In genomic region chr17:69417724-69418373, GRCm38 (mm10) we compare ENCODE assay signal across 8 mouse cellular contexts. TPM values are rescaled to one million over a fixed set of nuclear protein-coding genes. Genes with fewer than 3 reads are reported as not detected.
DNase-seq lines count a peak whose midpoint lies in the region; ATAC-seq and TF ChIP-seq lines count a peak whose summit lies in the region.

No protein-coding gene starts in this region.

- no peak for TF ChIP-seq POLR2A in kidney, adult 2 months (IDR thresholded peaks at IDR 0.05; ENCODE audit: low read depth, low read length)

- H3K4me2 ChIP-seq in hindbrain, embryonic 13.5 days = peak overlapping the region; percentile 67
- peak overlapping the region; percentile 70 for H3K4me2 ChIP-seq in midbrain, embryonic 11.5 days

- peak overlapping the region; percentile 74 for H3K4me3 ChIP-seq in kidney, adult 2 months (ENCODE audit: insufficient read depth, low read depth, low read length)
- peak overlapping the region; percentile 77 for H3K4me3 ChIP-seq in hindbrain, embryonic 13.5 days
- peak overlapping the region; percentile 74 for H3K4me3 ChIP-seq in midbrain, embryonic 11.5 days (ENCODE audit: low read depth, low read length)

- WGBS in kidney, adult 2 months = 2% methylated on average over 26 of the region's 26 CpGs
- WGBS in hindbrain, embryonic 13.5 days = 3% methylated on average over 26 of the region's 26 CpGs
- WGBS in midbrain, embryonic 11.5 days = 2% methylated on average over 26 of the region's 26 CpGs

- ATAC-seq in activated CD4-positive, CD25-positive, alpha-beta regulatory T cell, adult 4 months = peak; percentile 0
- peak; percentile 65 for ATAC-seq in hindbrain, embryonic 13.5 days (ENCODE audit: low FRiP score)
- no peak; the same call in none of the 2 replicates for ATAC-seq in midbrain, embryonic 11.5 days (ENCODE audit: low FRiP score)
- ATAC-seq in monocyte, adult 5-6 weeks (replicated peaks; ENCODE audit: insufficient number of reproducible peaks, low FRiP score, low TSS enrichment, poor library complexity, severe bottlenecking) = no peak

- TF ChIP-seq CTCF in kidney, adult 2 months (conservative IDR thresholded peaks at IDR 0.05; ENCODE audit: insufficient read depth, insufficient read length, low read depth, low read length) = no peak

- no peak for DNase-seq in kidney, adult 2 months
- no peak for DNase-seq in kidney, adult 18-20 months
- DNase-seq in midbrain, embryonic 11.5 days (ENCODE audit: low spot score, missing footprints) = no peak
- no peak for DNase-seq in cerebellum, adult 11 months
- DNase-seq in right cerebral cortex, adult 2 months (ENCODE audit: low spot score in 2 of 2) = no peak

- no peaks in the 10 kb centered on the region for H3K27me3 ChIP-seq in kidney, adult 2 months (replicated peaks; ENCODE audit: control insufficient read depth, insufficient read depth, low read length)
- no peaks in the 10 kb centered on the region for H3K27me3 ChIP-seq in hindbrain, embryonic 13.5 days
- no peaks in the 10 kb centered on the region for H3K27me3 ChIP-seq in midbrain, embryonic 11.5 days (ENCODE audit: control insufficient read depth, insufficient read depth, low read length)

- H3K9ac ChIP-seq in hindbrain, embryonic 13.5 days = peak overlapping the region; percentile 90
- peak overlapping the region; percentile 90 for H3K9ac ChIP-seq in midbrain, embryonic 11.5 days (ENCODE audit: low read length)

- H3K27ac ChIP-seq in kidney, adult 2 months (ENCODE audit: insufficient read depth, low read depth, low read length) = peak overlapping the region; percentile 99
- peak overlapping the region; percentile 97 for H3K27ac ChIP-seq in hindbrain, embryonic 13.5 days
- peak overlapping the region; percentile 88 for H3K27ac ChIP-seq in midbrain, embryonic 11.5 days (ENCODE audit: low read depth, low read length)

- no peaks in the 10 kb centered on the region for H3K4me1 ChIP-seq in kidney, adult 2 months (ENCODE audit: control insufficient read depth, insufficient read depth, low read length)
- H3K4me1 ChIP-seq in hindbrain, embryonic 13.5 days (replicated peaks) = peaks cover 14% of the 10 kb centered on the region
- peaks cover 3% of the 10 kb centered on the region for H3K4me1 ChIP-seq in midbrain, embryonic 11.5 days (ENCODE audit: control insufficient read depth, insufficient read depth, low read length)

- H3K9me3 ChIP-seq in hindbrain, embryonic 13.5 days = no peaks in the 10 kb centered on the region
- no peaks in the 10 kb centered on the region for H3K9me3 ChIP-seq in midbrain, embryonic 11.5 days (ENCODE audit: control insufficient read depth, low read length)

- no peaks in the 10 kb centered on the region for H3K36me3 ChIP-seq in kidney, adult 2 months (ENCODE audit: control insufficient read depth, insufficient read depth, low read length)
- H3K36me3 ChIP-seq in hindbrain, embryonic 13.5 days = no peaks in the 10 kb centered on the region
- H3K36me3 ChIP-seq in midbrain, embryonic 11.5 days (ENCODE audit: control insufficient read depth, insufficient read depth, low read length) = no peaks in the 10 kb centered on the region

RNA-seq across cellular contexts. Expression of gene Akain1, which starts 21.3 kb away (rescaled TPM):
- polyA plus RNA-seq in kidney, adult 2 months (2012; rRNA removed) = not detected in 2 replicates
- polyA plus RNA-seq in activated CD4-positive, CD25-positive, alpha-beta regulatory T cell, adult 4 months (2017; shearing (Covaris generic)) = not detected
- 0.70 and 0.96 TPM in 2 replicates for polyA plus RNA-seq in hindbrain, embryonic 13.5 days (2015; fragmentation: Nextera tagmentation; extraction: Ambion mirVana)
- polyA plus RNA-seq in midbrain, embryonic 11.5 days (2014; fragmentation: Nextera tagmentation; extraction: Ambion mirVana) = 0.11 TPM in 1 of 2 replicates, not detected in the other
- total RNA-seq in monocyte, adult 5-6 weeks (2017) = not detected in 3 replicates

RNA-seq across cellular contexts. Expression of gene Zbtb14, which starts 35.0 kb away (rescaled TPM):
- polyA plus RNA-seq in kidney, adult 2 months (2012; rRNA removed) = 4.8 and 5.2 TPM in 2 replicates
- 10 to 100 TPM; 13.7 to 13.9 TPM for polyA plus RNA-seq in activated CD4-positive, CD25-positive, alpha-beta regulatory T cell, adult 4 months (2017; shearing (Covaris generic))
- polyA plus RNA-seq in hindbrain, embryonic 13.5 days (2015; fragmentation: Nextera tagmentation; extraction: Ambion mirVana) = 32.9 and 33.3 TPM in 2 replicates
- polyA plus RNA-seq in midbrain, embryonic 11.5 days (2014; fragmentation: Nextera tagmentation; extraction: Ambion mirVana) = 35.7 and 38.3 TPM in 2 replicates
- 23.5 to 26.0 TPM (median 24.5 TPM) in 3 replicates for total RNA-seq in monocyte, adult 5-6 weeks (2017)

Comparison
In these comparisons a context has a peak if more than half of its experiments do, and no peak if none do; other contexts are left out.
1. ATAC-seq: peak in activated CD4-positive, CD25-positive, alpha-beta regulatory T cell, adult 4 months (single experiment) and hindbrain, embryonic 13.5 days (single experiment); none in midbrain, embryonic 11.5 days (single experiment) and monocyte, adult 5-6 weeks (single experiment).
2. Peak in every context shown above with its lines, with median percentiles within 50 percentile points of each other: H3K27ac ChIP-seq and H3K4me3 ChIP-seq.